Mouse (Mus musculus) embryonic facial prominence, embryonic 10.5 days (tissue): ENCODE measurements around the gene Nr1d1. TPM values are rescaled to one million over a fixed set of nuclear protein-coding genes. Genes with fewer than 3 reads are reported as not detected.
A peak's percentile ranks its signal among the peaks of the same experiment; 100 is the strongest.

Experiments
- DNase-seq: peaks from one replicate; pipeline ENCODE4 v3.0.0-alpha.2; 2017; ENCODE audit warnings: low spot score
- H3K27ac ChIP-seq: fragments of 300-500 bp; sonication (generic); replicated peaks from 2 replicates; pipeline ENCODE4 v1.5.1; 2016; ENCODE audit warnings: mild to moderate bottlenecking
- H3K27me3 ChIP-seq: fragments of 300-500 bp; sonication (generic); replicated peaks from 2 replicates; pipeline ENCODE4 v1.6.1; 2016; ENCODE audit warnings: low read depth, mild to moderate bottlenecking; ENCODE audit not compliant: poor library complexity, severe bottlenecking
- H3K36me3 ChIP-seq: fragments of 300-500 bp; sonication (generic); replicated peaks from 2 replicates; pipeline ENCODE4 v1.6.1; 2016; ENCODE audit warnings: mild to moderate bottlenecking, moderate library complexity
- H3K4me1 ChIP-seq: fragments of 300-500 bp; sonication (generic); 2 replicates; pipeline ENCODE4 v1.6.1; 2016
- H3K4me3 ChIP-seq: fragments of 300-500 bp; sonication (generic); 2 replicates; pipeline ENCODE4 v1.5.1; 2016; ENCODE audit warnings: mild to moderate bottlenecking, moderate library complexity
- H3K9me3 ChIP-seq: fragments of 300-500 bp; sonication (generic); 2 replicates; pipeline ENCODE4 v1.6.1; 2016; ENCODE audit warnings: mild to moderate bottlenecking
- WGBS: fragments of 180-500 bp; shearing (Covaris S2); methylation state at CpG from one replicate; pipeline ENCODE4 v1.1.7; 2016; 5-methylcytosine and 5-hydroxymethylcytosine counted together
- polyA plus RNA-seq: library from polyadenylated mRNA; unstranded; fragments of >200 nt; fragmentation: Nextera tagmentation; extraction: Ambion mirVana; gene quantifications from 2 replicates; pipeline ENCODE4 v1.2.1, GENCODE M21; 2016

Gene Nr1d1
- polyA plus RNA-seq, 1 experiment from 2014 or later, result 1.1 TPM

- peaks cover 21% of the 10 kb centered on the region for H3K36me3 ChIP-seq
- 73% methylated on average over 9 of the region's 9 CpGs for WGBS
- no peaks in the 10 kb centered on the region for H3K9me3 ChIP-seq
- no peak for DNase-seq
- H3K27me3 ChIP-seq, result peaks cover 5% of the 10 kb centered on the region; the same call in 1 of the 2 replicates
- H3K27ac ChIP-seq, result peak overlapping the region; percentile 67
- peak overlapping the region; percentile 23; the same call in 1 of the 2 replicates for H3K4me3 ChIP-seq
- H3K4me1 ChIP-seq, result peaks cover 58% of the 10 kb centered on the region
These were observed 20.9 kb downstream of the Nr1d1 start for GRCm38 (mm10) chr11:98754151-98754620.

- Histone ChIP-seq H3K9me3 (no peaks in the 10 kb centered on the region), H3K27ac (no peak overlapping the region), H3K4me1 (peaks cover 67% of the 10 kb centered on the region), H3K27me3 (peaks cover 5% of the 10 kb centered on the region; the same call in 1 of the 2 replicates), H3K36me3 (peaks cover 18% of the 10 kb centered on the region), H3K4me3 (no peak overlapping the region)
- 94% methylated on average over 5 of the region's 5 CpGs for WGBS
- DNase-seq, result no peak
These were observed 21.9 kb downstream of the Nr1d1 start for GRCm38 (mm10) chr11:98753264-98753663.

- peaks cover 17% of the 10 kb centered on the region for H3K36me3 ChIP-seq
- peaks cover 5% of the 10 kb centered on the region; the same call in 1 of the 2 replicates for H3K27me3 ChIP-seq
- peaks cover 73% of the 10 kb centered on the region for H3K4me1 ChIP-seq
- WGBS, result 89% methylated on average over 10 of the region's 10 CpGs
- DNase-seq, result no peak
- no peaks in the 10 kb centered on the region for H3K9me3 ChIP-seq
- H3K4me3 ChIP-seq, result no peak overlapping the region
- peak overlapping the region; percentile 61 for H3K27ac ChIP-seq
These were observed 22.5 kb downstream of the Nr1d1 start for GRCm38 (mm10) chr11:98752562-98753140.

- peaks cover 5% of the 10 kb centered on the region; the same call in 1 of the 2 replicates for H3K27me3 ChIP-seq
- WGBS, result 48% methylated on average over 6 of the region's 6 CpGs
- DNase-seq, result no peak
- H3K9me3 ChIP-seq, result no peaks in the 10 kb centered on the region
- H3K27ac ChIP-seq, result peak overlapping the region; percentile 79
- peaks cover 87% of the 10 kb centered on the region for H3K4me1 ChIP-seq
- H3K36me3 ChIP-seq, result peaks cover 13% of the 10 kb centered on the region
- H3K4me3 ChIP-seq, result peak overlapping the region; percentile 21; the same call in 1 of the 2 replicates
These were observed 23.8 kb downstream of the Nr1d1 start for GRCm38 (mm10) chr11:98751221-98751782.

GRCm38 (mm10) chr11:98750351-98751201 is 24.6 kb downstream of the Nr1d1 start:
- Histone ChIP-seq H3K36me3 (peaks cover 13% of the 10 kb centered on the region), H3K4me1 (peaks cover 88% of the 10 kb centered on the region), H3K9me3 (no peaks in the 10 kb centered on the region), H3K27ac (peak overlapping the region; percentile 79), H3K4me3 (peak overlapping the region; percentile 21; the same call in 1 of the 2 replicates), H3K27me3 (peaks cover 5% of the 10 kb centered on the region; the same call in 1 of the 2 replicates)
- WGBS, result 39% methylated on average over 17 of the region's 17 CpGs
- no peak for DNase-seq

- H3K9me3 ChIP-seq, result no peaks in the 10 kb centered on the region
- peaks cover 92% of the 10 kb centered on the region for H3K4me1 ChIP-seq
- H3K4me3 ChIP-seq, result peak overlapping the region; percentile 52; the same call in 1 of the 2 replicates
- H3K27me3 ChIP-seq, result peaks cover 5% of the 10 kb centered on the region; the same call in 1 of the 2 replicates
- peaks cover 13% of the 10 kb centered on the region for H3K36me3 ChIP-seq
- 49% methylated on average over 5 of the region's 5 CpGs for WGBS
- H3K27ac ChIP-seq, result peak overlapping the region; percentile 79
- DNase-seq, result no peak
These were observed 25.4 kb downstream of the Nr1d1 start for GRCm38 (mm10) chr11:98749716-98750115.

DNA sequence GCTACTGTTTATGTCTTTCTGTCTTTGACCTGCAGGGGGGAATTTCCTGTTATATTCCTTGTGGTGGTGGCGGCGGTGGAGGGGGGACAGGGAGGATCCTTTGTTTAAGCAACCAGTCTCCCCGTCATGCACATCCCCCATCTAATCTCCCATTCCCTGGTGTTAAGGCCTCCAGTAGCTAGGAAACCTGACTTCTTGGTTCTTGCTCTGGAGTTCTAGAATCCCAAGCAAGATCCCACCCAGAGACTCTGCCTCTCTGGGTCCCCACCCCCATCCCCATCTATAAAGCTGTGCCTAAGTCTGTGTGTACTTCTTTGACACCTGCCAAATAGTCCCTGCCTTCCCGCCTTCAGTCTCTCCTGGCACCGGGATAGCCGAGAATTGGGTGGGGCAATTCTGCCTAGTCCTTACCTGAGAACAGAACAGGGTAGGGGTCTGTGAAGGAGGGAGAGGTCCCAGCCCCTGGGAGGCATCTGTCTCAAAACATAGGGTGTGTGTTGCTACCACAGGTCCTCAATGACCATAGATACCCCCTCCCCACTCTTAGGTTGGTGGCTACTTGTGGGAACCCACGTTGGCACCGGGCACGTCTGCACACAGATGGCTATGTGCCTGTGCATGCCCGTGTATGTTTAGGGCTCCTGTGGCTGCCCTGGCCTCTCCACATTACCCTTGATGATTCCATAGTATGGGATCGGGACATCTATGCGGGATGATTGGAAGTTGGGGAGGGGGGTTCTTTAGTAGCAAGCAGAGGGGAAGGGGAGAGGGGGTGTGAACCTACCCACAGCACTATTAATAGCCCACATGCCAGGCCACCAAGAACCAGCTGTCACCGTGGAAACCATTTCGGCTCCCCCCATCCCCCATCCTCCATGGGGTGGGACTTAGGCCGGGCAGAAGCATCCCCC is 26.4 kb downstream of the Nr1d1 start:
- H3K27ac ChIP-seq, result peak overlapping the region; percentile 79
- peak overlapping the region; percentile 52 for H3K4me3 ChIP-seq
- H3K4me1 ChIP-seq, result peaks cover 92% of the 10 kb centered on the region
- no peaks in the 10 kb centered on the region for H3K9me3 ChIP-seq
- H3K36me3 ChIP-seq, result peaks cover 9% of the 10 kb centered on the region
- DNase-seq, result peak; percentile 52
- peaks cover 5% of the 10 kb centered on the region; the same call in 1 of the 2 replicates for H3K27me3 ChIP-seq
- WGBS, result 32% methylated on average over 15 of the region's 15 CpGs

DNA sequence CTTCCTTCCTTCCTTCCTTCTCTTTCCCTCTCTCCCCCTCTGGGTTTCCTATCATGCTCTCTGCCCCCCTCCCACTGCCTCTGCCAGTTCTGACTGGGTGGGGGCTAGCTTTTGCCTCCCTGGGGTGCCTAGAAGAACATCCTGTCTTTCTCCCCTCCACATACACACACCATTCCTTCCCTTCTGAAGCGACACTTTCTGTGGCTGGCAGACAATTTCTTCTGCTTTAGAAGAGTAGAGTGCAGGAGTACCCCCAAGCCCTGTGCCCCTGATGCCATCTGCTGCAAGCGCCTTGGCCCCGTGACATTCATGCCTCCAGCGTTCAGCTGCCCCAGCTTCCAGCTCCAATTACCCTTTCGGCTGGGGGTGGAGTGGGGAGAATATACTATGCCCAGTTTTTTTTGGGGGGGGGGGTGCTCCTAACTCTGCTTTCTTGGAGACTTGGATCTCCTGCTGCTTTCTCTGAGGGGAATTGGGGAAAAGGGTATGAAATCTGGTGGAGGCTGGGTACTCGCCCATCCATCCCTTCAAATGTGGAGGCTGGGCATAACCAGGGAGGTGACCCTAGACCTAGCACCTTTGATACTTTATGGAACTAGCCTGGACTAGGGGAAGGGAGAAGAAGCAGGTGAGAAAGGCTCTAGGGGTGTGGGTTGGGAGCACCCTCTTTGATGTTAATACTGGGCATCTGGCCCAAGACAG is 27.2 kb downstream of the Nr1d1 start:
- Histone ChIP-seq H3K27ac (peak overlapping the region; percentile 79), H3K9me3 (no peaks in the 10 kb centered on the region), H3K36me3 (peaks cover under 1% of the 10 kb centered on the region; the same call in 1 of the 2 replicates), H3K27me3 (peaks cover 5% of the 10 kb centered on the region; the same call in 1 of the 2 replicates), H3K4me3 (peak overlapping the region; percentile 52), H3K4me1 (peaks cover 94% of the 10 kb centered on the region)
- 19% methylated on average over 6 of the region's 6 CpGs for WGBS
- DNase-seq, result no peak

DNA sequence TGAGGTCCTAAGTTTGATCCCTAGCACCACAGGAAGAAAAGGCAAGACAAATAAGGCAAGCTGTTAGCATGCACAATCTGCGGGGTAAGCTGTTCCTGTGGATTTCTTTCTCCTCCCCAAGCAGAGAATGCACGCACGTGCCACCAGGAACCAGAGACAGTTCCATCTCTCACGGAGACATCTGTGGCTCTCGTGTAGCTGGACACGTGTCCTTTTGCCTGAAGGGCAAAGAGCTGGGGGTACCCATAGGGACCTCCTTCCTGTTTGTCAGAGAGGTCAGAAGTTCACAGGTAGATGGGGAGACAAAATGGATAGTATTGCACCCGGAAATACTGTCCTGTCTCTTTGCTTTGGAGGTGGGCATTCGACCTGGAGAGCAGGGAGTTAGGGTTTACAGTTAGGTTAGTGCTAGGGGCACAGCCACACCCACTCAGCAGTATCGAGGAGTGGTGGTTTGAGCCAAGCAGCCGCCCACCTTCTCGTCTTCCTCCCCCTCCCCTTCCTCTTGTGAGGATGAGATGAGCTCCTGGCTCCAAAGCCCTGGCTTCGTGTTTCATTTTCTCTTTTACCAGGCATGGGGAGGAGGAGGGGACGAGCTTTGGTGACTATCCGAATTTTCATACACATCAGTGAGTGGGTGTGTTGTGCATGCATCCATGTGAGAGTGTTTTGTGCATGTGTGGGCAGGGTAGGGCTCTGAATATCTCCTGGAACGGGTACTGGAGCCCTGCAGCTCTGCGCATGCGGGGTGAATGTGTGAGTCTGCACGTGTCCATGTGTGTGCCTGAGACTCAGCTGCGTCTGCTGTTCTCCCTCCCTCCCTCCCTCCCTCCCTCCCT is 28.1 kb downstream of the Nr1d1 start:
- 9% methylated on average over 19 of the region's 19 CpGs for WGBS
- H3K9me3 ChIP-seq, result no peaks in the 10 kb centered on the region
- peak overlapping the region; percentile 52 for H3K4me3 ChIP-seq
- peaks cover 5% of the 10 kb centered on the region; the same call in 1 of the 2 replicates for H3K27me3 ChIP-seq
- DNase-seq, result peak; percentile 83
- no peaks in the 10 kb centered on the region for H3K36me3 ChIP-seq
- peaks cover 96% of the 10 kb centered on the region for H3K4me1 ChIP-seq
- H3K27ac ChIP-seq, result peak overlapping the region; percentile 79

- no peak for DNase-seq
- Histone ChIP-seq H3K4me1 (peaks cover 99% of the 10 kb centered on the region), H3K36me3 (no peaks in the 10 kb centered on the region), H3K27ac (peak overlapping the region; percentile 79), H3K27me3 (peaks cover 5% of the 10 kb centered on the region; the same call in 1 of the 2 replicates), H3K4me3 (peak overlapping the region; percentile 52), H3K9me3 (no peaks in the 10 kb centered on the region)
- WGBS, result 52% methylated on average over 12 of the region's 12 CpGs
These were observed 28.9 kb downstream of the Nr1d1 start for GRCm38 (mm10) chr11:98745932-98746853.
